Mouse (Mus musculus): ENCODE measurements around the gene Stam2. TPM values are rescaled to one million over a fixed set of nuclear protein-coding genes. Genes with fewer than 3 reads are reported as not detected.

Gene Stam2
- total and polyA plus RNA-seq, 3 experiments: 9.3 to 20.5 (median 16.5) TPM

DNA sequence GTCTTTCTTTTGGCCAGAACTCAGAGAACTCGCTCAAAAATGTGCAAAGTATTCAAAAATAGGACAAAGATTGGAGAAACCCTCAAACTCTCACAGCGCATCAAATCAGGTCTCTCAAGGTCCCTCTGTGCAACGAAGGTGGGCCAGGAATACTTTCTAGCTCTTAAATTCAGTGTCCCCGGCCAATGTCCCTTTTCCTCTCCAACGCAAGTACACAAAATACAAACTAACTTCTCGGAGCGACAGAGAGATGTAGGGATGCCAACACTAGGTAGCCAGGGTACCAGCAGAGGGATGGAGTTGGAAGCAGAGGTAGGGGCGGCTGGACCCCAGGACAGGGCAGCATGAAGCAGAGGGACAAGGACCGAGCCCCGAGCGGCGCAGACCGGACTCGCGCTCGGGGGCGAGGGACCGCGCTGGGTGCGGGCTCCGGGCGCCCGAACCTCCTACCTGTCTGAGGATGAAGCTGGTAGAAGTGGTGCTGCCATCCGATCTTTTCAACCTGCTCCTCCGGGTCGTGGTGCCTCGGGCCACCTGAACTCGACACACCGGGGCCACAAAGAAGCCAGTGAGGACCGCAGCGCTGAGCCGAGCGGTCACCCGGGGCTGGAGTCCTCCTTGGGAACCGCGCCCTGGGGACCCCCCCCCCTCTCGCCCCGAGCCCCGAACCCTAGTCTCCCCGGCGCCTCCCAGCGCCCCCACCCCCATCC lies 66.6 kb downstream of the Stam2 start:
- H3K79me2 ChIP-seq (replicated peaks; ENCODE audit: control insufficient read depth, extremely low read depth, insufficient read depth, poor library complexity, severe bottlenecking): no peaks in the 10 kb centered on the region
- H3K36me3 ChIP-seq (replicated peaks in 1 of 2; ENCODE audit: control insufficient read depth in 1 of 2, insufficient read depth in 1 of 2, low read length in 1 of 2): no peaks in the 10 kb centered on the region
- peak overlapping the region; percentile 91 for H3K4me2 ChIP-seq (ENCODE audit: insufficient read depth, low read depth, poor library complexity, severe bottlenecking)
- peak overlapping the region; percentile 49 for H3K9ac ChIP-seq (ENCODE audit: insufficient read depth, low read depth)
- dilution Hi-C loops (cut with MboI; ENCODE audit: extremely low pct_ligation_motif_present, extremely low pct_unique_long_range_greater_than_20kb, low sequenced_read_pairs) (no loop called here), in situ Hi-C loops (cut with MboI; ENCODE audit: low pct_ligation_motif_present, low pct_unique_long_range_greater_than_20kb, low sequenced_read_pairs) (no loop called here)
- peaks cover 4% of the 10 kb centered on the region for H3K27me3 ChIP-seq (replicated peaks)
- H3K4me1 ChIP-seq (ENCODE audit: control insufficient read depth in 1 of 2, insufficient read depth in 2 of 2): peaks cover 2 to 43% of the 10 kb centered on the region in 2 experiments; a peak in 2 of 4 replicates
- TF ChIP-seq UBTF (IDR thresholded peaks at IDR 0.05; ENCODE audit: low read depth, low read length): no peak
- TF ChIP-seq JUND (conservative IDR thresholded peaks at IDR 0.05; ENCODE audit: low read depth, low read length): no peak
- TF ChIP-seq KAT2A (IDR thresholded peaks at IDR 0.05; ENCODE audit: insufficient replicate concordance, low read length): no peak
- TF ChIP-seq ZC3H11A (IDR thresholded peaks at IDR 0.05; ENCODE audit: low read depth, low read length): no peak
- no peak for TF ChIP-seq BHLHE40 (IDR thresholded peaks at IDR 0.05; ENCODE audit: low read depth, low read length)
- no peak for TF ChIP-seq USF2 (conservative IDR thresholded peaks at IDR 0.05; ENCODE audit: low read depth, low read length)
- no peak for TF ChIP-seq HCFC1 (IDR thresholded peaks at IDR 0.05; ENCODE audit: low read depth, low read length)
- no peak for TF ChIP-seq RAD21 (IDR thresholded peaks at IDR 0.05; ENCODE audit: low read depth, low read length)
- TF ChIP-seq IRF4 (IDR thresholded peaks at IDR 0.05; ENCODE audit: low read depth, low read length): no peak
- TF ChIP-seq TBP (conservative IDR thresholded peaks at IDR 0.05; ENCODE audit: low read depth, low read length): no peak
- TF ChIP-seq MYC (IDR thresholded peaks at IDR 0.05; ENCODE audit: low read depth, low read length): no peak
- no peak for TF ChIP-seq CHD2 (IDR thresholded peaks at IDR 0.05; ENCODE audit: low read length)
- TF ChIP-seq EP300 (IDR thresholded peaks at IDR 0.05; ENCODE audit: low read length): no peak
- TF ChIP-seq GABPA (IDR thresholded peaks at IDR 0.05; ENCODE audit: insufficient replicate concordance, low read depth, low read length): no peak
- no peak for TF ChIP-seq PAX5 (IDR thresholded peaks at IDR 0.05; ENCODE audit: low read length)
- no peak for TF ChIP-seq ELF1 (IDR thresholded peaks at IDR 0.05; ENCODE audit: low read depth, low read length)
- no peak for TF ChIP-seq NELFE (IDR thresholded peaks at IDR 0.05; ENCODE audit: low read depth, low read length)
- no peak for TF ChIP-seq ETS1 (conservative IDR thresholded peaks at IDR 0.05; ENCODE audit: low read depth, low read length)
- no peaks in the 10 kb centered on the region for H3K9me3 ChIP-seq (replicated peaks; ENCODE audit: low read length)
- DNase-seq (ENCODE audit: extremely low read depth): no peak
- peak overlapping the region; percentile 55 to 86 (median 67) for H3K4me3 ChIP-seq (replicated peaks in 1 of 3; ENCODE audit: low read depth in 2 of 3, low read length in 2 of 3, poor library complexity in 1 of 3)
- no peak overlapping the region for H3K27ac ChIP-seq (ENCODE audit: insufficient read depth, low read depth)

DNA sequence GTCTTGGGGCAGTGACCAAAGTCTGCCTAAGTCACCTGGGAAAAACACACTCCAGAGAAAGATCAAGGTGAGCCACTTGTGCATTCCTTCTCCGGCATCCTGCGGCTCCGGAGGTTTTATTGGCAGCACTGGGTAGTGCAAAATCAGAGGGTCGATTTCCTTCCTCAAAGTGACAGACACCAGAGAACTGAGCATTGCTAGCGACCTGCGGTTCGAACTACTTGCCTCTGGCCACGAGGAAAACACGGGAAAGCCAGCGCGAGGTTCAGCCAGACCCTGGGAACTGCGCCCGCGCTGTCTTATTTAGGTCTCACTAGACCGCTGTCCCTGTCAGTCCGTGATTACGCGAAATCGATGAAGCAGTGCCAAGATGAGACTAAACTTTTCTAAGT lies 67.2 kb downstream of the Stam2 start:
- no peaks in the 10 kb centered on the region for H3K36me3 ChIP-seq (replicated peaks in 1 of 2; ENCODE audit: control insufficient read depth in 1 of 2, insufficient read depth in 1 of 2, low read length in 1 of 2)
- no peaks in the 10 kb centered on the region for H3K79me2 ChIP-seq (replicated peaks; ENCODE audit: control insufficient read depth, extremely low read depth, insufficient read depth, poor library complexity, severe bottlenecking)
- peak overlapping the region; percentile 55 to 86 (median 67) for H3K4me3 ChIP-seq (replicated peaks in 1 of 3; ENCODE audit: low read depth in 2 of 3, low read length in 2 of 3, poor library complexity in 1 of 3)
- in situ Hi-C loops (cut with MboI; ENCODE audit: low pct_ligation_motif_present, low pct_unique_long_range_greater_than_20kb, low sequenced_read_pairs): no loop called here
- peaks cover 4% of the 10 kb centered on the region for H3K27me3 ChIP-seq (replicated peaks)
- peaks cover 2 to 43% of the 10 kb centered on the region in 2 experiments; a peak in 2 of 4 replicates for H3K4me1 ChIP-seq (ENCODE audit: control insufficient read depth in 1 of 2, insufficient read depth in 2 of 2)
- peak overlapping the region; percentile 6; the same call in 1 of the 2 replicates for H3K9ac ChIP-seq (ENCODE audit: insufficient read depth, low read depth)
- TF ChIP-seq CHD1 (IDR thresholded peaks at IDR 0.05; ENCODE audit: low read depth, low read length) (peak; percentile 68; the same call in 1 of the 2 replicates), SMC3 (IDR thresholded peaks at IDR 0.05; ENCODE audit: low read depth, low read length) (no peak), KAT2A (IDR thresholded peaks at IDR 0.05; ENCODE audit: insufficient replicate concordance, low read length) (no peak), UBTF (IDR thresholded peaks at IDR 0.05; ENCODE audit: low read depth, low read length) (no peak), PAX5 (IDR thresholded peaks at IDR 0.05; ENCODE audit: low read length) (no peak)
- no peak for DNase-seq (ENCODE audit: extremely low read depth)
- no peak overlapping the region for H3K27ac ChIP-seq (ENCODE audit: insufficient read depth, low read depth)
- dilution Hi-C loops (cut with MboI; ENCODE audit: extremely low pct_ligation_motif_present, extremely low pct_unique_long_range_greater_than_20kb, low sequenced_read_pairs): no loop called here
- peak overlapping the region; percentile 91 for H3K4me2 ChIP-seq (ENCODE audit: insufficient read depth, low read depth, poor library complexity, severe bottlenecking)
- H3K9me3 ChIP-seq (replicated peaks; ENCODE audit: low read length): no peaks in the 10 kb centered on the region
